Mouse (Mus musculus) CH12.LX (cell line): ENCODE data around the gene Dpagt1. TPM values are rescaled to one million over a fixed set of nuclear protein-coding genes. Genes with fewer than 3 reads are reported as not detected.

Experiments used
- DNase-seq: peaks from one replicate; pipeline ENCODE4 v3.0.0-alpha.2; 2013; ENCODE audit errors: extremely low read depth
- H3K27ac ChIP-seq: 2 replicates; pipeline ENCODE4 v1.5.1; 2012; ENCODE audit warnings: low read depth, mild to moderate bottlenecking, control low read depth, moderate library complexity; ENCODE audit not compliant: insufficient read depth
- H3K27me3 ChIP-seq: replicated peaks from 2 replicates; pipeline ENCODE3; 2012; ENCODE audit warnings: inconsistent platforms
- H3K36me3 ChIP-seq, 2 experiments: replicated peaks in 1 of 2; 2 replicates each; pipeline versions ENCODE3 to v1.6.1; 2012; ENCODE audit warnings: inconsistent platforms in 1 of 2, low read length in 1 of 2, mild to moderate bottlenecking in 1 of 2, mixed read lengths in 1 of 2, moderate library complexity in 1 of 2; ENCODE audit not compliant: control insufficient read depth in 1 of 2, insufficient read depth in 1 of 2
- H3K4me1 ChIP-seq, 2 experiments: 2 replicates each; pipeline ENCODE4 v1.6.1; 2012; ENCODE audit warnings: inconsistent platforms in 1 of 2, moderate library complexity in 1 of 2; ENCODE audit not compliant: insufficient read depth in 2 of 2, control insufficient read depth in 1 of 2
- H3K4me2 ChIP-seq: 2 replicates; pipeline ENCODE4 v1.6.1; 2012; ENCODE audit warnings: low read depth, mild to moderate bottlenecking, control low read depth; ENCODE audit not compliant: poor library complexity, insufficient read depth, severe bottlenecking
- H3K4me3 ChIP-seq, 3 experiments: fragments of 150-350 bp in 1 of 3; sonication (generic) in 1 of 3; replicated peaks in 1 of 3; 2 replicates each; pipeline versions ENCODE3 to v1.5.1; 2011 to 2012; ENCODE audit warnings: low read depth in 2 of 3, low read length in 2 of 3, mild to moderate bottlenecking in 2 of 3, moderate library complexity in 2 of 3, control low read depth in 1 of 3, improper control_type of control experiment in 1 of 3, inconsistent platforms in 1 of 3, mixed read lengths in 1 of 3; ENCODE audit not compliant: poor library complexity in 1 of 3
- H3K79me2 ChIP-seq: replicated peaks from 2 replicates; pipeline ENCODE4 v1.6.1; 2012; ENCODE audit warnings: mild to moderate bottlenecking, moderate library complexity; ENCODE audit not compliant: control insufficient read depth, poor library complexity, insufficient read depth, severe bottlenecking; ENCODE audit errors: extremely low read depth
- H3K9ac ChIP-seq: 2 replicates; pipeline ENCODE4 v1.6.1; 2012; ENCODE audit warnings: low read depth, mild to moderate bottlenecking, control low read depth, moderate library complexity; ENCODE audit not compliant: insufficient read depth
- H3K9me3 ChIP-seq: replicated peaks from 2 replicates; pipeline ENCODE3; 2012; ENCODE audit warnings: low read length, inconsistent platforms, mixed read lengths
- BHLHE40 ChIP-seq: IDR thresholded peaks from 2 replicates; pipeline ENCODE4 v1.6.1; 2011; ENCODE audit warnings: mild to moderate bottlenecking, low read depth, low read length, improper control_type of control experiment
- CHD1 ChIP-seq: IDR thresholded peaks from 2 replicates; pipeline ENCODE4 v1.6.1; 2012; ENCODE audit warnings: low read depth, low read length, improper control_type of control experiment, inconsistent platforms
- CHD2 ChIP-seq: IDR thresholded peaks from 2 replicates; pipeline ENCODE4 v1.6.1; 2011; ENCODE audit warnings: low read length, improper control_type of control experiment
- CTCF ChIP-seq, 2 experiments: IDR thresholded peaks in 1 of 2; conservative IDR thresholded peaks in 1 of 2; 2 replicates each; pipeline ENCODE4 v1.5.1; 2011 to 2012; ENCODE audit warnings: low read depth in 2 of 2, low read length in 2 of 2, improper control_type of control experiment in 1 of 2, inconsistent platforms in 1 of 2, mild to moderate bottlenecking in 1 of 2, moderate library complexity in 1 of 2
- EP300 ChIP-seq: IDR thresholded peaks from 2 replicates; pipeline ENCODE4 v1.6.1; 2011; ENCODE audit warnings: low read length, improper control_type of control experiment
- ETS1 ChIP-seq: conservative IDR thresholded peaks from 2 replicates; pipeline ENCODE4 v1.6.1; 2012; ENCODE audit warnings: low read depth, mild to moderate bottlenecking, inconsistent platforms, low read length, improper control_type of control experiment, moderate library complexity
- GABPA ChIP-seq: IDR thresholded peaks from 2 replicates; pipeline ENCODE4 v1.6.1; 2012; ENCODE audit warnings: low read depth, low read length, improper control_type of control experiment, inconsistent platforms; ENCODE audit not compliant: insufficient replicate concordance
- HCFC1 ChIP-seq: IDR thresholded peaks from 2 replicates; pipeline ENCODE4 v1.6.1; 2012; ENCODE audit warnings: low read depth, mild to moderate bottlenecking, inconsistent platforms, low read length, improper control_type of control experiment
- IRF4 ChIP-seq: IDR thresholded peaks from 2 replicates; pipeline ENCODE4 v1.6.1; 2014; ENCODE audit warnings: low read depth, mild to moderate bottlenecking, inconsistent platforms, low read length, improper control_type of control experiment
- JUN ChIP-seq: IDR thresholded peaks from 2 replicates; pipeline ENCODE4 v1.6.1; 2011; ENCODE audit warnings: low read depth, mild to moderate bottlenecking, low read length, improper control_type of control experiment, moderate library complexity; ENCODE audit not compliant: insufficient read depth
- JUND ChIP-seq: conservative IDR thresholded peaks from 2 replicates; pipeline ENCODE4 v1.6.1; 2011; ENCODE audit warnings: low read depth, low read length, improper control_type of control experiment
- KAT2A ChIP-seq: IDR thresholded peaks from 2 replicates; pipeline ENCODE4 v1.6.1; 2012; ENCODE audit warnings: low read length, improper control_type of control experiment, inconsistent platforms; ENCODE audit not compliant: insufficient replicate concordance
- MAFK ChIP-seq: IDR thresholded peaks from 2 replicates; pipeline ENCODE4 v1.6.1; 2011; ENCODE audit warnings: low read length, improper control_type of control experiment; ENCODE audit not compliant: insufficient replicate concordance
- MAX ChIP-seq: IDR thresholded peaks from 2 replicates; pipeline ENCODE4 v1.6.1; 2011; ENCODE audit warnings: low read length, improper control_type of control experiment
- MEF2A ChIP-seq: IDR thresholded peaks from 2 replicates; pipeline ENCODE4 v1.6.1; 2014; ENCODE audit warnings: low read depth, mild to moderate bottlenecking, inconsistent platforms, low read length, improper control_type of control experiment, borderline replicate concordance
- NRF1 ChIP-seq: IDR thresholded peaks from 2 replicates; pipeline ENCODE4 v1.6.1; 2014; ENCODE audit warnings: low read depth, mild to moderate bottlenecking, inconsistent platforms, low read length, improper control_type of control experiment, moderate library complexity
- PAX5 ChIP-seq: IDR thresholded peaks from 2 replicates; pipeline ENCODE4 v1.6.1; 2012; ENCODE audit warnings: low read length, inconsistent platforms, mixed read lengths
- POLR2A ChIP-seq: IDR thresholded peaks from 2 replicates; pipeline ENCODE4 v1.6.1; 2011; ENCODE audit warnings: low read depth, mild to moderate bottlenecking, improper control_type of control experiment, low read length
- POLR2AphosphoS2 ChIP-seq: IDR thresholded peaks from 2 replicates; pipeline ENCODE4 v1.6.1; 2011; ENCODE audit warnings: low read depth, low read length, improper control_type of control experiment
- RAD21 ChIP-seq: IDR thresholded peaks from 2 replicates; pipeline ENCODE4 v1.6.1; 2011; ENCODE audit warnings: low read depth, mild to moderate bottlenecking, low read length, improper control_type of control experiment, moderate library complexity
- RCOR1 ChIP-seq: conservative IDR thresholded peaks from 2 replicates; pipeline ENCODE4 v1.6.1; 2012; ENCODE audit warnings: low read depth, mild to moderate bottlenecking, inconsistent platforms, low read length, improper control_type of control experiment
- SMC3 ChIP-seq: IDR thresholded peaks from 2 replicates; pipeline ENCODE4 v1.6.1; 2011; ENCODE audit warnings: low read depth, low read length, improper control_type of control experiment
- TBP ChIP-seq: conservative IDR thresholded peaks from 2 replicates; pipeline ENCODE4 v1.6.1; 2011; ENCODE audit warnings: low read depth, low read length, improper control_type of control experiment
- TCF12 ChIP-seq: IDR thresholded peaks from 2 replicates; pipeline ENCODE4 v1.6.1; 2014; ENCODE audit warnings: low read depth, mild to moderate bottlenecking, inconsistent platforms, low read length, improper control_type of control experiment
- UBTF ChIP-seq: IDR thresholded peaks from 2 replicates; pipeline ENCODE4 v1.6.1; 2012; ENCODE audit warnings: low read depth, mild to moderate bottlenecking, inconsistent platforms, low read length, improper control_type of control experiment, moderate library complexity
- USF1 ChIP-seq: IDR thresholded peaks from 2 replicates; pipeline ENCODE4 v1.6.1; 2014; ENCODE audit warnings: low read depth, mild to moderate bottlenecking, inconsistent platforms, low read length, improper control_type of control experiment
- ZC3H11A ChIP-seq: IDR thresholded peaks from 2 replicates; pipeline ENCODE4 v1.6.1; 2012; ENCODE audit warnings: low read depth, mild to moderate bottlenecking, inconsistent platforms, low read length, improper control_type of control experiment
- ZNF384 ChIP-seq: IDR thresholded peaks from 2 replicates; pipeline ENCODE4 v1.6.1; 2012; ENCODE audit warnings: low read depth, low read length, improper control_type of control experiment, inconsistent platforms
- dilution Hi-C: fragments of 300-500 bp; cut with MboI; formaldehyde crosslinking; loops from 2 replicates; pipeline ENCODE4 v1.14.3; 2020; ENCODE audit warnings: low sequenced_read_pairs; ENCODE audit not compliant: extremely low pct_unique_long_range_greater_than_20kb, extremely low pct_ligation_motif_present
- in situ Hi-C: fragments of 300-500 bp; cut with MboI; formaldehyde crosslinking; loops from 3 replicates; pipeline ENCODE4 v1.14.3; 2019; ENCODE audit warnings: low sequenced_read_pairs, low pct_ligation_motif_present, low pct_unique_long_range_greater_than_20kb, mixed read lengths
- polyA plus RNA-seq: library from polyadenylated mRNA; unstranded; fragments of >175 nt; gene quantifications from 2 replicates; pipeline ENCODE4 v1.2.1, GENCODE M21; 2012; ENCODE audit warnings: low read depth; ENCODE audit not compliant: insufficient read length
- total RNA-seq, 2 experiments: library from RNA; depleted of rRNA; stranded (reverse); fragments of 300-350 nt in 1 of 2; fragments of >200 nt in 1 of 2; gene quantifications; 2 replicates each; pipeline ENCODE4 v1.2.3; 2012 to 2014

The Dpagt1 gene
- total and polyA plus RNA-seq, 3 experiments, result 8.5 to 41.7 (median 15.8) TPM

DNA sequence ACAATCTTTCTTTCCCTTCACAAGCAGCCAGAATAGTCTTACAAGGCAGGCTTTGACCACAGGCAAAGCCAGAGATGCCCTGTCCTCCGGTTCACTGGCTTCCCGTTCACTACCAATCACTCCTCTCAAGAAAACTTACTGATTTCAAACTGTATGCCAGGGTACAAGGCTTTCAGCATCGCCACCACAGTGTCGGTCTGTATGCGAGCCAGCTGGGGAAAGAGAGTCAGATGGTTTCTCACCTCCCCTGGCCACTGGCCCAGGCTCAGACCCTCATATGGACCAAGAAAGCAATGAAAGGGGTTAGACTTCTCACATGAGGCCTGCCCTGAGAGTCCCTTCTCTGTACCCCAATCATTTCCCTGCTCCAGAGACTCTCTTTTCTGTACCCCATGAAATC lies 15.7 kb downstream of the Dpagt1 start:
- dilution Hi-C loops, result no loop called here
- peaks cover 2% of the 10 kb centered on the region for H3K9me3 ChIP-seq
- DNase-seq, result no peak
- peaks cover 9 to 39% of the 10 kb centered on the region in 2 experiments; a peak in 2 of 4 replicates for H3K4me1 ChIP-seq
- no peak overlapping the region for H3K4me3 ChIP-seq
- no peak overlapping the region for H3K9ac ChIP-seq
- H3K79me2 ChIP-seq, result peaks cover 21% of the 10 kb centered on the region
- H3K27ac ChIP-seq, result no peak overlapping the region
- TF ChIP-seq GABPA (no peak), JUND (no peak), CHD1 (no peak), IRF4 (no peak), JUN (no peak)
- TF ChIP-seq, all 38 proteins: peak for 0
- H3K27me3 ChIP-seq, result no peaks in the 10 kb centered on the region
- peaks cover 40 to 62% of the 10 kb centered on the region in 2 experiments for H3K36me3 ChIP-seq
- in situ Hi-C loops, result loop anchor here (5.0 kb wide), 2 partner anchors 49 to 56 kb away; partner anchors contain the start of gene Slc37a4
- no peak overlapping the region for H3K4me2 ChIP-seq

DNA sequence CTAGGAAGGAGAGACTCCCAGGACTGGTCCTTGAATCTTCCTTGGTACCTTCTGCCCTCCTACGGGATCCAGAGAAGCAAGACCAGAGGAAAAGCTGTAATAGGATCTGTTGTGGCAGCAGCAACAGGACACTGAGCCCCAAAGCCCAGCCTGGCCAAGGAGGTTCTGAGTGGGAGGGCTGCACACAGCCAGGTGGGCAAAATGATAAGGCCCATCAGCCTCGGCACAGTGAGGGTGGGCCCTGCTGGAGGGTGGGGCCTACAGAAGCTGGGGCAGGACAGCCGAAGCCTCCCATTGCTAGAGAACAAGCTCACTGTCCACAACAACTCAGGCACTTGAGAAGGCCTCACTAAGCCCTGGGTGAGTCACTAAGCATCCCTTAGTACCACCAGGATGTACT lies 16.4 kb downstream of the Dpagt1 start:
- no peak overlapping the region for H3K4me3 ChIP-seq

GRCm38 (mm10) chr9:44342605-44343004 lies 16.8 kb downstream of the Dpagt1 start:
- Histone ChIP-seq H3K27ac (no peak overlapping the region), H3K9ac (peak overlapping the region; percentile 64; the same call in 1 of the 2 replicates), H3K79me2 (peaks cover 10% of the 10 kb centered on the region), H3K4me2 (peak overlapping the region; percentile 88; the same call in 1 of the 2 replicates), H3K27me3 (no peaks in the 10 kb centered on the region), H3K9me3 (peaks cover 2% of the 10 kb centered on the region), H3K4me1 (peaks cover 4 to 33% of the 10 kb centered on the region in 2 experiments; a peak in 2 of 4 replicates), H3K36me3 (peaks cover 35 to 62% of the 10 kb centered on the region in 2 experiments), H3K4me3 (peak overlapping the region in 1 of 3 experiments; percentile 75)
- dilution Hi-C loops (no loop called here), in situ Hi-C loops (loop anchor here (5.0 kb wide), 2 partner anchors 50 to 55 kb away; partner anchors contain the start of gene Slc37a4)
- DNase-seq, result no peak
- TF ChIP-seq BHLHE40, result no peak
- TF ChIP-seq USF1, result no peak
- no peak for TF ChIP-seq PAX5
- no peak for TF ChIP-seq TCF12
- no peak for TF ChIP-seq ZNF384
- TF ChIP-seq HCFC1, result no peak
- no peak for TF ChIP-seq RCOR1
- no peak for TF ChIP-seq ZC3H11A
- no peak for TF ChIP-seq CTCF (conservative IDR thresholded peaks at IDR 0.05 in 1 of 2, IDR thresholded peaks at IDR 0.05 in 1 of 2; ENCODE audit: low read depth in 2 of 2, low read length in 2 of 2)
- no peak for TF ChIP-seq MAFK
- no peak for TF ChIP-seq ETS1
- no peak for TF ChIP-seq CHD2
- TF ChIP-seq POLR2A, result no peak
- TF ChIP-seq JUND, result no peak
- no peak for TF ChIP-seq MEF2A
- TF ChIP-seq KAT2A, result no peak
- TF ChIP-seq IRF4, result no peak

More for the DNA sequence above, 16.4 kb downstream of the Dpagt1 start:
- Histone ChIP-seq H3K9ac (no peak overlapping the region), H3K27ac (no peak overlapping the region), H3K4me1 (peaks cover 6 to 33% of the 10 kb centered on the region in 2 experiments; a peak in 2 of 4 replicates), H3K9me3 (peaks cover 2% of the 10 kb centered on the region), H3K27me3 (no peaks in the 10 kb centered on the region), H3K36me3 (peaks cover 35 to 62% of the 10 kb centered on the region in 2 experiments), H3K79me2 (peaks cover 14% of the 10 kb centered on the region), H3K4me2 (no peak overlapping the region)
- DNase-seq, result no peak
- in situ Hi-C loops (loop anchor here (5.0 kb wide), 2 partner anchors 50 to 55 kb away; partner anchors contain the start of gene Slc37a4), dilution Hi-C loops (no loop called here)
- TF ChIP-seq MAX (no peak), IRF4 (no peak), CHD2 (no peak), TBP (no peak), RCOR1 (no peak), JUN (no peak), CTCF (conservative IDR thresholded peaks at IDR 0.05 in 1 of 2, IDR thresholded peaks at IDR 0.05 in 1 of 2; ENCODE audit: low read depth in 2 of 2, low read length in 2 of 2) (no peak), UBTF (no peak), POLR2AphosphoS2 (no peak), RAD21 (no peak), NRF1 (no peak), BHLHE40 (no peak), SMC3 (no peak), EP300 (no peak), GABPA (no peak), MEF2A (no peak)
